Mouse (Mus musculus) liver, embryonic 14.5 days (tissue): ENCODE data around the gene Slc24a2.

Source experiments
- CTCF ChIP-seq: IDR thresholded peaks from 2 replicates; pipeline ENCODE4 v1.5.1; 2016; ENCODE audit warnings: antibody characterized with exemption, low read depth, control low read depth
- EP300 ChIP-seq: IDR thresholded peaks from 2 replicates; pipeline ENCODE4 v1.6.1; 2016; ENCODE audit warnings: antibody characterized with exemption, low read depth

DNA sequence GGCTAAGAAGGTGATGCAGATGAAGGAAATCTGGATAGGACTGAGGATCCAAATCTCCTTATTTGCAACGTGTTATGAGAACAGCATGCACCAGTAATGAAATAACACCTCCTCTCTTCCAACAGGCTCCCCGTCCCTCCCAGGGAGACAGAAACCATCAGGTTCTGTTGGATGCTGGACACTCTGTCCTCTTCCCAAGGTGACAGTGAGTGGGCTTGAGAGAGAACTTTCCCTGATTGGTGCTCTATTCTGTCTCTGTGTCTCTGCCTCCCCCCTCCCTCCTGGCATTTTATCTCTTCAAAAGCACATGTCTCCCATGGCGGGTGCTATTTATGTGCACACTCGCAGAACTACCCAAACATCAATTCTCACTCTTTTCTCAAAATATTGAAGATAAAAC is 103.5 kb downstream of the Slc24a2 start:
- TF ChIP-seq CTCF (no peak), EP300 (no peak)
